Mouse (Mus musculus) kidney, adult 8-10 months (tissue): Measurements from ENCODE around the gene Tob1.

Experiments
- DNase-seq, 2 experiments: peaks; one replicate each; pipeline ENCODE4 v3.0.0; 2022

Tob1 gene

GRCm38 (mm10) chr11:94211124-94211603 is at the start of gene Tob1:
Gene Tob1 (plus strand): TSS chr11:94211454.
- DNase-seq = peak; percentile 97 to 99

- DNase-seq = peak; percentile 78 to 80
Observed at GRCm38 (mm10) chr11:94161867-94162581, 49.2 kb upstream of the Tob1 start.

DNA sequence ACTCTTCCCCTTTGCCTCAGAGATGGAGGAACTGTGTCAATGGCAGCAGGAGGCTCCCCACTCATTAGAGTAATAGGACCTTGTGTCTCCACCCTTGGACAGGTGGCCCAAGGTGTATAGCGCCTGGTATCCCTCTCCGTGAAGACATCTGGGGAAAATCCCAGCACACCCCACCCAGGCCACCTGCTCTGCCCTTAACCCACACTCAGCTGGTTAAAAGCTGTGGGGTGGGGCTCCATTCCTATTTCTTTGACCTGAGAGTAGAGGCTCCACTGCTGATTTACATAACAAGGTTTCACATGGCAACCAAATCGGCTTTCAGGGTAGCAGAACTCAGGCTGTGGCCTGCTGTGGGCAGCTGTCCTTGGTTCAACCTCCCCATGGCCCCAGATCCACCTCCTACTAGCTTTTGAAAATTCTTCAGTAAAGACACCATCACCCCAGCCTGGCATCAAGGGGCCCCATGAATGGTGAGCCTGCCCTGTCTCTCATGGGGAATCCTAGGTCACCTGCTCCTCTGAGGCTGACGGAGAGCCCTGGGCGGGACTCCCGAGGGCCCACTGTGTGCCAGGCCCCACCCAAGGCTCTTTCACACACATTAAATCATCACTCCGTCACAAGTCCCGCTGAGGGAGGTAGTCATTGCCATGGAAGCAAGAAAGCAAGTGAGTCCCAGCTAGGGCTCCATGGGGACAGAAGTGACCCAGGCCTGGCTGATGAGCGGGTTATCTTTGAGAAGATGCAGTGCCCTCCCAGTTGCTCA is 48.1 kb upstream of the Tob1 start:
- DNase-seq = no peak

GRCm38 (mm10) chr11:94165745-94166144 is 45.5 kb upstream of the Tob1 start:
- peak; percentile 74 to 83 for DNase-seq

DNA sequence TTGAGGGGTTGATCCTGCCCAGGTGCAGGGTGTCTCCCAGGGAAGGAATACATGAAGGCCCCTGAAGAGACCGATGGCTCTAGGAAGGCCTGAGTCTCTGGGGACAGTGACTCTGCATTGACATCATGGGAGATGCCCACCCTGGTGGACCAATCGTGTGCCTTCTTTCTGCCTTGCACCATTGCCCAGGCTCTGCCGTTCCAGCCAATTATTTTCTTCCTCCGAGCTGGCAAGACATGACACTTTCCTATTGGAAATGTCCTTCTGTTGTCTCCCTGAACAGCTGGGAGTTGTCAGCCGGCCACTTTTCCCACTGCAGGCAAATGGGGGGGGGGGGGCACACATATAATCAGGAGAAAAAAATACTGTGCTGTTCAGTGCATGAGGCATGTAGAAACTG is 43.0 kb upstream of the Tob1 start:
- no peak for DNase-seq

GRCm38 (mm10) chr11:94169596-94169995 is 41.7 kb upstream of the Tob1 start:
- DNase-seq = no peak

DNA sequence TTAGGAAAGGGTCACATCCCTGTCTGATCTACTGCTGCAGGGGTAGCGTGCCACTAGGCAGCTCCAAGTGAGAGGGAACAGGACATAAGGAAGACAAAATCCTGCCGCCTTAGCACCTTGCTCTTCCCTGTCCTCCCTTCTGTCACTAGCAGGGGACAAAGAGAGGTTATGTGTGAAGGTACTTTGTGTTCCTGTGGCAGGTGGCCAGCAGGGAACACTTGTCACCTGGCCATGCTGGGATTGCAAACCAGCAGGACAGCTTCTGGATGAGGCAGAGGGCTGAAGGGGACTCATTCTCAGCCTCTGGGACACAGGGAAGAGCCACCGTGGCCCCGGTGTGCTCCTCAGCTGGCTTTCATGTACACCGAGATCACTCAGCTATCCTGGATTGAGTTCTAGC is 39.6 kb upstream of the Tob1 start:
- DNase-seq = no peak

DNA sequence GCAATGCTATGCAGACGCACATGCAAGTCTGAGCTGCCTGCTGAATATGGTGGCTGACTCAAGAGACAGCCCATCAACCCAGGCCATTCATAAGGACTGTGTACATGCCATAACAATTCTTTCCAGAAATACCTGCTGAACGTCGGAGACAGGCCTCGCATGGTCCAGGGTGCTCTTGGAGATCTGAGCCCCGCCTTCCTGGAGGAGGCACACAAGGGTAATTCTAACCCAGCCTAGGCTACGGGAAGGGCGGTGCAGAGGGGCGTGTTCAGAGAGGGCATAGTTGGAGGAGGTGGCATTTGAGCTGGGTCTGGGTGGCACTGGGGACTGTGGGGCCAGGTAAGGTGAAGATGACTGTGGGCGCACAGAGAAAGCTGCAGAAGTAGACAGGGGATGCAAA is 39.1 kb upstream of the Tob1 start:
- peak; percentile 59 to 74 for DNase-seq

- no peak for DNase-seq
Observed at GRCm38 (mm10) chr11:94173726-94174146, 37.5 kb upstream of the Tob1 start.

GRCm38 (mm10) chr11:94175288-94175687 is 36.0 kb upstream of the Tob1 start:
- no peak for DNase-seq

DNA sequence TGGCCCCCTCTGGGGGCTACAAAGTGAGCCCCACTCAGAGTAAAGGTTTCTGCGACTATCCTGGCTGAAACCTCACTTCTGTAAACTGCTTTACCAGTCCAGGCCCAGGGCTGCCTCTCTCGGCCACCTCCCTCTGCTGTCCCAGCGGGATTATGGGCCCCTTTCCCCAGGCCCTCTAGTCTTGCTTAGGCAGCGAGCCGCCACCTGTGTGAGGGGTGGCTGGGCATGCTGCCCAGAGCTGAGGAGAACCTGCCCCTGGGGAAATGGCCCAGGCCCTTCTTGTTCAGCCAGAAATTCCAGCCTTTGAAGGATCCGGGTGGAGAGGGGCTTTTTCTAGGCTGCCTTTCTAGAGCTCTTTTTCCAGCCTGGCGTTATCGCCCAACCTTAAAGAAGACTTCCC is 35.6 kb upstream of the Tob1 start:
- DNase-seq = peak; percentile 31 to 48

- DNase-seq = no peak
Observed at GRCm38 (mm10) chr11:94177841-94178585, 33.2 kb upstream of the Tob1 start.

- DNase-seq = no peak
Observed at GRCm38 (mm10) chr11:94179768-94180167, 31.5 kb upstream of the Tob1 start.

DNA sequence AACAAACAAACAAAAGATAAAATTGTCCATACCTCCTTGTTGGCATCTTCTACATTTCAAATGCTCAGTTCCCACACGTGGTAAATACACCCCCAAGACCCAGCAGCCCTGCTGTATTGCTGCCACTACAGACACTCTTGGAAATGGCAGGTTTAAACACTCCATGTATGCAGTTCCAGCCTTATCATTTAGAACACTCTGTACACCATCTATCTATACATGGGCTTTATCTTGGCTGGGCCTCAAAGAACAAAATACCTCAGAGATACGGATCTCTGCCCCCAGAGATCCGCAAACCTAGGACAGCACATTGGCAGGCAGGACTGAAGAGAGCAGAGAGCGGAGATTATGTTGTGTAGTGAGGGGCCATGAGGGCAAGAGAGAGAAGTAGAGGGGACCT is 31.1 kb upstream of the Tob1 start:
- DNase-seq = no peak

- DNase-seq = no peak
Observed at GRCm38 (mm10) chr11:94181694-94182093, 29.6 kb upstream of the Tob1 start.

DNA sequence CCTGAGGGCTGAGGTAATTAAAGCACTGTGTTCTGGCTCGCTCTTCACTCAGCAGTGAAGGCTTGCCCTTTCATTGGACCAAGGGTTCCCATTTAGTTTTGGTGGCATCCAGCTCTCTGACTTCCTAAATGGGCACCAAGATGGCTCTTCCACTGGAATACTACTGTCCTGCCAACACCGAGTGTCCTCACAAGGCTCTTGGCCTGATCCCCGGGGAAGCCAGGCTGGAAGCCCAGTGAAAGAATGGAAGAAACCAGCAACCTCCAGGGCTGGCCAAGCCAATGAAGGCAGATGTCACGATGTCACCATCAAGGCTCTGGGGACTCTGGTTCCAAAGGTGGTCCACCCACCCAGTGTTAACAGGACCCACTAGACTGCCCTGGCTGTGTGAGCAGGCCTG is 28.5 kb upstream of the Tob1 start:
- DNase-seq = no peak

DNA sequence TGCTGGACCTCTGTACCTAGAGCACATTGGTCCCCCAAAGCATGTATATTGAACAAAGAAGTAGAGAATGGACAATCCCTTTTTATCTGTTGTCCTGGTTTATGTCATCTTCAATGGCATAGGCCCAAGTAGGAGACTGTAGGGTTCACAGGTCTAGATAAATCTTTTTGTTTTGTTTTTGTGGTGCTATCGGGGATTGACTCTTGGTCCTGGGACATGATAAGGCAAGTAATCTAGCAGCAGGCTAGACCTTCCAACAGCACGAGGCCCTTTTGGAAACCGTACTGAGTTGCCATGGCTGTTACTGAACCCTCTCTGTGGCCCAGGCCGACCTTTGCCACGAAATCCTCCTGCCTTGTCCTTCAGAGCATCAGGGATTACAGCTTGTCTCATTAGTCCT is 28.1 kb upstream of the Tob1 start:
- DNase-seq = no peak

DNA sequence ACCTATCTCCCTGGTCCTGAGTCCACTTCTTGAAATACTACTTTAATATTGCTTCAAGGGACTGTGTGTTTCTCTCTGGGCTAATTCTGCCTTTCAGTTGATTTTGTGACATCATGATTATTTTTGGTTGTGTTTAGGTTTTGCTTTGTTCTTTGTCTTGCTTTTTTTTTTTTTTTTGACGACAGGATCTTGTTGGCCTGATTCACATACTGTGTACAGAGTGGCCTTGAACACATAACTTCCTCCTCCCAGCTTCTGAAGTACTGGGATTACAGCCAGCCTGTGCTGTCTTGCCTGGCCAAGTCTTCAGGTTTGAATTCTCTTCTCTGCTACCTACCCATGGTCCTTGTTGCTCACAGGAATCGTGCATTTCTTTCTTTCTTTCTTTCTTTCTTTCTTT is 27.6 kb upstream of the Tob1 start:
- no peak for DNase-seq

DNA sequence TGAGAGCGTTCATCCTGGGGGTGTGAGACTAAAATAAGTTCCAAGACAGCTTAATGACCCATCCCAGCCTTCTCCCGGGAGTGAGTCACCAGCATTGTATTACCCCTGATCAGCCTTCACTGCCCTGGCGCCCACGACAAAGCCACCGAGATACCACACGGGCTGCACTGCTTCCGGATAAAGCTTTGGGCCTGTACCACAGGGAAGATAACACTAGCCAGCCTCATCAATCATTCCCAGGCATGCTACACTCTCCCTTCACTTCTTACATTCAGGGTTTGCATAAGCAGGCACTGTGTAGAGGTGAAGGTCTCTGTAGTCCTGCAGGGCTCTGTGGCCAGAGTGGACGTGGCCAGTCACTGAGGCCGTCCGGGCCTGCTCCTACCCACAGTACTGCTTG is 21.7 kb upstream of the Tob1 start:
- DNase-seq = no peak

DNA sequence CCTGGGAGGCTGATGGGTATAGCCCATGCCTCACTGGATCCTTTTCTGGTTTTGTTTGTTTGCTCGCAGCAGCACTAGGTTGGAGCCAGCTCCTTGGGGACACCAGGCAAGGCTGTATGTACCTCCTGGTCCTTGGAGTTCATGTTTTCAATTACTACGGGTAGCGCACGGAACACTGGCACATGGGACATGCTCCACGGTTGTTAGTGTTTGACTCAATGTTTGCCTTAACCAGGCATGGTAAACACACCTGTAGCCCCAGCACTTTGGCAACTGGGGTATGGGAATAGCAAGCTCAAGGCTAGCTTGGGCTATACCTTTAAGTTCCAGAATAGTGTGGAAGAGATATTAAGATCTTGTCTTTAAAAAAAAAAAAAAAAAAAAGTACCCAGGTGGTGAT is 20.6 kb upstream of the Tob1 start:
- no peak for DNase-seq

DNA sequence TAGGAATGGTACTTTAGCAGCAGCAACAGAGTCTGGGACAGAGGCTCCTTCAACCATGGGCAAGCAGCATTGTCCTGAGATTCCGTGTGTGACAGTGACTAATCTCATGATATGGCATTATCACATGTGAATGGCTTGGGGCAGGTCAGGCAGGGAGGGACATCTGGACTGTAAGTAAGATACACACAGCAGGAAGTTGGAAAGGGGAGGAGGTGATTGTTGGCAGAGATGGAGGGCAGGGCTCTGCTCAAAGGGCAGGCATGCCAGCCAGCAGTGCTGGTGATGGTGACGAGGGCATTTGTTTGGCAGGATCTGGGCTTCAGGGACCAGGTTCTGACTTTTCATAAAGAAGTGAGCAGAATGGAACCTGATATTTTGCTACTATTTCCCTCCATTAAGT is 18.1 kb upstream of the Tob1 start:
- no peak for DNase-seq

- peak; percentile 56 to 62 for DNase-seq
Observed at GRCm38 (mm10) chr11:94196311-94196710, 14.9 kb upstream of the Tob1 start.

DNA sequence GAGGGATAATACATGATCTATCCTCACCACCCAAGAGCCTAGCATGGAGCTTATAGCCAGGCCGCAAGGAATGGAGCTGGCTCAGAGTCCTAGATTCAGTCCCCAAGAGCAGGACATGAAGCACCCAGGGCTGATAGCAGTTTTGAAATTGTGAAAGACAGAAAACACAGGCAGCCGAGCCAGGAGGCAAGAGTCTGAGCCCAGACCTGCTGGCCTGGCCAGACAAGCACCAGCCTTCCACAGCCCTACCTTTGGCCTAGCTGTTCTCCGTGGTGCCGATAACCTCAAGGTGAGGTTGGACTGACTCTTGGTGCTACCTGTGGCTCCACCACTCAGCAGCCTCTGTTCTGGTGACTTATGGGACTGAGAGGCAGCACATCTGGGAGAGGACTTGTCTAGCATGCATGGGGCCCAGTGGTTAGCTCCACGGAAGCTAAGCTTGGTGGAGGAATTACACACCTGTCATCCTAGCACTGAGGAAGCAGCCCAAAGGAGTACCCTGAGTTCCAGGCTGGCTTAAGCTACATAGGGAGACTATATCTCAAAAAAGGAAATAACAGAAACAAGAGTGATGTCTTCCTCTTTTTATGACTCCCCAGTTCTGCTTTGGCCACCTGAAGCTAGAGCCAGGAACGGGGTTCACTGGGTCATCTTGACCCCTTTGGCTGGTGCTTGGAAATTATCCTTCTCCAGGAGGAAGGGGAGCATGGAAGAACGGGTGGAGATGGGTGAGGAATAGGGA is 12.7 kb upstream of the Tob1 start:
- no peak for DNase-seq
